ENCODE assay signal across 19 mouse cellular contexts in the genomic region with DNA sequence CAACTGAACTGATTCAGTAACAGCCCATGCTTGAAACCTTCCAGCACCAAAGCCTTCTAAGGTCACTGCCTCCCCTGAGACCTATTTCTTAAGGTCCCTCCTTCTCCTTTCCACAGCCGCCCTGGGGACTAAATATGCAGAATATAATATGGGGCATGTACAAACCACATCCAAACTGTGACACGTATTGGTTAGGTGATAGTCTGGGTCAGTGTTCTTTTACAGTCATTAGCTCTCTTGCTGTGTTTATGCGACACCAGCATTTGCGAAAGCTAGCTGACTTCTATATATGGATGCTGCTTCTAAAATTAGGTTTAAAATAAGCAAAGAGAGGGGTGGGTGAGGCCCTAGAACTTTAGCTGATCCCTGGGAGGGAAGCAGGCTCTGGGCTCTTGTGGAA. TPM values are rescaled to one million over a fixed set of nuclear protein-coding genes. Genes with fewer than 3 reads are reported as not detected.
DNase-seq lines count a peak whose midpoint lies in the region; ATAC-seq and TF ChIP-seq lines count a peak whose summit lies in the region.
"Had no signal": no experiment of that assay in that cellular context is flagged by ENCODE, and none has a peak within 500 bp of the region (broad histone marks: within the 10 kb centered on the region; RNA-seq: fewer than 3 reads in every experiment).

No protein-coding gene starts in this region.

- no peak overlapping the region for H3K9ac ChIP-seq in lung, postnatal 0 days (replicated peaks; ENCODE audit: low read depth)
- no peak overlapping the region for H3K9ac ChIP-seq in intestine, embryonic 15.5 days
- no peak overlapping the region for H3K9ac ChIP-seq in stomach, embryonic 14.5 days (replicated peaks; ENCODE audit: low read depth, low read length)
- H3K9ac ChIP-seq: forebrain, embryonic 13.5 days; liver, embryonic 14.5 days; neural tube, embryonic 12.5 days had no signal

- TF ChIP-seq EP300 in lung, postnatal 0 days (IDR thresholded peaks at IDR 0.05), result peak; percentile 62

- H3K9me3 ChIP-seq in lung, postnatal 0 days (ENCODE audit: low read length), result no peaks in the 10 kb centered on the region
- H3K9me3 ChIP-seq in intestine, embryonic 15.5 days, result no peaks in the 10 kb centered on the region
- no peaks in the 10 kb centered on the region for H3K9me3 ChIP-seq in stomach, embryonic 14.5 days (ENCODE audit: control insufficient read depth, low read depth, low read length)
- H3K9me3 ChIP-seq: forebrain, embryonic 13.5 days; neural tube, embryonic 12.5 days had no signal

- no peaks in the 10 kb centered on the region for H3K27me3 ChIP-seq in lung, postnatal 0 days (replicated peaks; ENCODE audit: insufficient read depth, low read length)
- H3K27me3 ChIP-seq in intestine, embryonic 15.5 days (replicated peaks), result no peaks in the 10 kb centered on the region
- H3K27me3 ChIP-seq in stomach, embryonic 14.5 days (ENCODE audit: control insufficient read depth, insufficient read depth, low read length), result no peaks in the 10 kb centered on the region
- H3K27me3 ChIP-seq: forebrain, embryonic 13.5 days; neural tube, embryonic 12.5 days had no signal

- peak; percentile 43 for DNase-seq in gastrocnemius, adult 18-20 months (ENCODE audit: low spot score)
- no peak for DNase-seq in gastrocnemius, postnatal 14 days
- DNase-seq in lung, postnatal 0 days (ENCODE audit: low spot score), result peak; percentile 69
- DNase-seq in lung, postnatal 25 days (ENCODE audit: low spot score), result no peak
- DNase-seq in thymus, postnatal 0 days (ENCODE audit: low spot score), result no peak
- DNase-seq: B cell, adult 2 months; cerebellum, postnatal 14 days; heart, postnatal 10 days had no signal

- H3K36me3 ChIP-seq in lung, postnatal 0 days (ENCODE audit: insufficient read depth, low read length), result no peaks in the 10 kb centered on the region
- no peaks in the 10 kb centered on the region for H3K36me3 ChIP-seq in intestine, embryonic 15.5 days
- no peaks in the 10 kb centered on the region for H3K36me3 ChIP-seq in stomach, embryonic 14.5 days (ENCODE audit: control insufficient read depth, insufficient read depth, low read length)
- H3K36me3 ChIP-seq: neural tube, embryonic 12.5 days had no signal

- ATAC-seq in lung, postnatal 0 days, result peak; percentile 20
- ATAC-seq in intestine, embryonic 15.5 days, result peak; percentile 31
- peak; percentile 35; the same call in 1 of the 2 replicates for ATAC-seq in stomach, embryonic 14.5 days (ENCODE audit: insufficient number of reproducible peaks, insufficient read depth, low FRiP score, low read depth)
- ATAC-seq: forebrain, embryonic 13.5 days; hindbrain, embryonic 16.5 days had no signal

- TF ChIP-seq CTCF in lung, postnatal 0 days (IDR thresholded peaks at IDR 0.05), result no peak

- H3K4me1 ChIP-seq in lung, postnatal 0 days (ENCODE audit: insufficient read depth, low read depth, low read length), result peaks cover 8% of the 10 kb centered on the region; the same call in 1 of the 2 replicates
- H3K4me1 ChIP-seq in intestine, embryonic 15.5 days (replicated peaks), result 0 out of 2 replicates have a peak, but pooled peaks cover 3% of the 10 kb centered on the region
- H3K4me1 ChIP-seq in stomach, embryonic 14.5 days (ENCODE audit: control insufficient read depth, insufficient read depth, low read length), result peaks cover 16% of the 10 kb centered on the region; the same call in 1 of the 2 replicates
- H3K4me1 ChIP-seq: forebrain, embryonic 13.5 days; neural tube, embryonic 12.5 days had no signal

- intact Hi-C loops in gastrocnemius, postnatal 14 days (cut with DNase I; ENCODE audit: low total_unique reads), result no loop called here

- WGBS in lung, postnatal 0 days, result 42% methylated on average over 4 of the region's 4 CpGs
- WGBS in intestine, embryonic 15.5 days, result 57% methylated on average over 4 of the region's 4 CpGs
- 57% methylated on average over 4 of the region's 4 CpGs for WGBS in stomach, embryonic 14.5 days

- no peak overlapping the region for H3K4me2 ChIP-seq in lung, postnatal 0 days (replicated peaks; ENCODE audit: low read depth, low read length)
- no peak overlapping the region for H3K4me2 ChIP-seq in intestine, embryonic 15.5 days (replicated peaks)
- no peak overlapping the region for H3K4me2 ChIP-seq in stomach, embryonic 14.5 days (replicated peaks; ENCODE audit: low read depth, low read length)
- H3K4me2 ChIP-seq: forebrain, embryonic 13.5 days; neural tube, embryonic 12.5 days had no signal

- H3K4me3 ChIP-seq in lung, postnatal 0 days (ENCODE audit: low read depth, low read length), result no peak overlapping the region
- H3K4me3 ChIP-seq in intestine, embryonic 15.5 days (replicated peaks), result no peak overlapping the region
- H3K4me3 ChIP-seq in stomach, embryonic 14.5 days (ENCODE audit: low read depth, low read length), result no peak overlapping the region
- H3K4me3 ChIP-seq: forebrain, embryonic 13.5 days; neural tube, embryonic 12.5 days had no signal

- peak overlapping the region; percentile 26; the same call in 1 of the 2 replicates for H3K27ac ChIP-seq in lung, postnatal 0 days (ENCODE audit: low read length)
- peak overlapping the region; percentile 42; the same call in 1 of the 2 replicates for H3K27ac ChIP-seq in intestine, embryonic 15.5 days
- H3K27ac ChIP-seq in stomach, embryonic 14.5 days (ENCODE audit: low read length), result peak overlapping the region; percentile 62
- H3K27ac ChIP-seq: forebrain, embryonic 13.5 days; liver, embryonic 14.5 days; neural tube, embryonic 12.5 days had no signal

RNA-seq across cellular contexts. Expression of a gene that starts 1.3 kb away (rescaled TPM):
- total RNA-seq in gastrocnemius, adult 18-20 months (2021), result 1 to 10 TPM in 1 of 2 experiments, under 1 TPM in 1; 0.64 to 1.8 TPM
- total RNA-seq in gastrocnemius, postnatal 14 days (2021), result 1 to 10 TPM; 2.2 to 2.8 TPM
- 14.8 and 16.2 TPM in 2 replicates for polyA plus RNA-seq in lung, postnatal 0 days (2015; fragmentation: Nextera tagmentation; extraction: Ambion mirVana)
- polyA plus RNA-seq in intestine, embryonic 15.5 days (2015; fragmentation: Nextera tagmentation; extraction: Ambion mirVana), result 0.46 and 0.80 TPM in 2 replicates
- 0.25 and 0.32 TPM in 2 replicates for polyA plus RNA-seq in stomach, embryonic 14.5 days (2014; fragmentation: Nextera tagmentation; extraction: Ambion mirVana)
- polyA plus RNA-seq in thymus, postnatal 0 days (2015; fragmentation: Nextera tagmentation; extraction: Ambion mirVana), result 0.26 and 0.31 TPM in 2 replicates
- total RNA-seq: megakaryocyte, adult 5-6 weeks had no signal

RNA-seq across cellular contexts. Expression of a gene that starts 19.3 kb away (rescaled TPM):
- total RNA-seq in gastrocnemius, adult 18-20 months (2021), result not detected
- total RNA-seq in gastrocnemius, postnatal 14 days (2021), result not detected
- polyA plus RNA-seq in lung, postnatal 0 days (2015; fragmentation: Nextera tagmentation; extraction: Ambion mirVana), result 0.10 and 0.18 TPM in 2 replicates
- not detected in 2 replicates for polyA plus RNA-seq in intestine, embryonic 15.5 days (2015; fragmentation: Nextera tagmentation; extraction: Ambion mirVana)
- not detected in 2 replicates for polyA plus RNA-seq in stomach, embryonic 14.5 days (2014; fragmentation: Nextera tagmentation; extraction: Ambion mirVana)
- 0.31 and 0.40 TPM in 2 replicates for polyA plus RNA-seq in thymus, postnatal 0 days (2015; fragmentation: Nextera tagmentation; extraction: Ambion mirVana)
- total RNA-seq: heart, postnatal 10 days; left cerebral cortex, adult 18-20 months; midbrain, postnatal 0 days had no signal
- polyA plus RNA-seq: forebrain, embryonic 13.5 days; hindbrain, embryonic 16.5 days; kidney, embryonic 14.5 days; limb, embryonic 11.5 days; midbrain, postnatal 0 days; neural tube, embryonic 12.5 days had no signal

RNA-seq across cellular contexts. Expression of a gene that starts 38.7 kb away (rescaled TPM):
- total RNA-seq in gastrocnemius, adult 18-20 months (2021), result 10 to 100 TPM; 82.9 to 95.7 TPM
- 100 to 1,000 TPM in 1 of 2 experiments, 10 to 100 TPM in 1; 97.2 to 109 TPM for total RNA-seq in gastrocnemius, postnatal 14 days (2021)
- polyA plus RNA-seq in lung, postnatal 0 days (2015; fragmentation: Nextera tagmentation; extraction: Ambion mirVana), result 164 and 206 TPM in 2 replicates
- polyA plus RNA-seq in intestine, embryonic 15.5 days (2015; fragmentation: Nextera tagmentation; extraction: Ambion mirVana), result 169 and 174 TPM in 2 replicates
- polyA plus RNA-seq in stomach, embryonic 14.5 days (2014; fragmentation: Nextera tagmentation; extraction: Ambion mirVana), result 289 and 309 TPM in 2 replicates
- polyA plus RNA-seq in thymus, postnatal 0 days (2015; fragmentation: Nextera tagmentation; extraction: Ambion mirVana), result 142 and 156 TPM in 2 replicates

RNA-seq across cellular contexts. Expression of a gene that starts 54.0 kb away (rescaled TPM):
- under 1 TPM; 0.62 to 0.71 TPM for total RNA-seq in gastrocnemius, adult 18-20 months (2021)
- 1 to 10 TPM; 3.1 to 4.3 TPM for total RNA-seq in gastrocnemius, postnatal 14 days (2021)
- 1.6 and 3.0 TPM in 2 replicates for polyA plus RNA-seq in lung, postnatal 0 days (2015; fragmentation: Nextera tagmentation; extraction: Ambion mirVana)
- polyA plus RNA-seq in intestine, embryonic 15.5 days (2015; fragmentation: Nextera tagmentation; extraction: Ambion mirVana), result 3.1 and 4.6 TPM in 2 replicates
- polyA plus RNA-seq in stomach, embryonic 14.5 days (2014; fragmentation: Nextera tagmentation; extraction: Ambion mirVana), result 4.0 and 4.4 TPM in 2 replicates
- polyA plus RNA-seq in thymus, postnatal 0 days (2015; fragmentation: Nextera tagmentation; extraction: Ambion mirVana), result 0.31 and 0.57 TPM in 2 replicates
- total RNA-seq: megakaryocyte, adult 5-6 weeks had no signal

RNA-seq across cellular contexts. Expression of a gene that starts 57.6 kb away (rescaled TPM):
- under 1 TPM in 1 of 2 experiments, not detected in 1; 0.17 TPM for total RNA-seq in gastrocnemius, adult 18-20 months (2021)
- total RNA-seq in gastrocnemius, postnatal 14 days (2021), result under 1 TPM; 0.22 to 0.35 TPM
- polyA plus RNA-seq in lung, postnatal 0 days (2015; fragmentation: Nextera tagmentation; extraction: Ambion mirVana), result 1.8 and 2.0 TPM in 2 replicates
- polyA plus RNA-seq in intestine, embryonic 15.5 days (2015; fragmentation: Nextera tagmentation; extraction: Ambion mirVana), result 1.1 and 1.3 TPM in 2 replicates
- 1.4 TPM in 2 replicates for polyA plus RNA-seq in stomach, embryonic 14.5 days (2014; fragmentation: Nextera tagmentation; extraction: Ambion mirVana)
- 0.24 and 0.29 TPM in 2 replicates for polyA plus RNA-seq in thymus, postnatal 0 days (2015; fragmentation: Nextera tagmentation; extraction: Ambion mirVana)
- total RNA-seq: heart, postnatal 10 days; megakaryocyte, adult 5-6 weeks had no signal
- polyA plus RNA-seq: liver, embryonic 14.5 days had no signal

Comparison
In these comparisons a context has a peak if more than half of its experiments do, and no peak if none do; other contexts are left out.
1. DNase-seq: peak in gastrocnemius, adult 18-20 months (single experiment) and lung, postnatal 0 days (single experiment); none in gastrocnemius, postnatal 14 days (single experiment), lung, postnatal 25 days (single experiment) and thymus, postnatal 0 days (single experiment).
2. Peak in every context shown above with its lines, with median percentiles within 50 percentile points of each other: ATAC-seq and H3K27ac ChIP-seq.